Mouse (Mus musculus): ENCODE results near the gene Myzap.

GRCm38 (mm10) chr9:71622593-71622992 lies 30.4 kb upstream of the Myzap start:
- TF ChIP-seq POLR2A (IDR thresholded peaks at IDR 0.05; ENCODE audit: insufficient read depth, low read length) = no peak
- TF ChIP-seq CTCF (IDR thresholded peaks at IDR 0.05; ENCODE audit: low read depth, low read length) = no peak
- TF ChIP-seq EP300 (IDR thresholded peaks at IDR 0.05; ENCODE audit: insufficient read depth, low read depth, low read length) = no peak
